Mouse (Mus musculus): ENCODE results near the gene Irf8.

Gene Irf8

DNA sequence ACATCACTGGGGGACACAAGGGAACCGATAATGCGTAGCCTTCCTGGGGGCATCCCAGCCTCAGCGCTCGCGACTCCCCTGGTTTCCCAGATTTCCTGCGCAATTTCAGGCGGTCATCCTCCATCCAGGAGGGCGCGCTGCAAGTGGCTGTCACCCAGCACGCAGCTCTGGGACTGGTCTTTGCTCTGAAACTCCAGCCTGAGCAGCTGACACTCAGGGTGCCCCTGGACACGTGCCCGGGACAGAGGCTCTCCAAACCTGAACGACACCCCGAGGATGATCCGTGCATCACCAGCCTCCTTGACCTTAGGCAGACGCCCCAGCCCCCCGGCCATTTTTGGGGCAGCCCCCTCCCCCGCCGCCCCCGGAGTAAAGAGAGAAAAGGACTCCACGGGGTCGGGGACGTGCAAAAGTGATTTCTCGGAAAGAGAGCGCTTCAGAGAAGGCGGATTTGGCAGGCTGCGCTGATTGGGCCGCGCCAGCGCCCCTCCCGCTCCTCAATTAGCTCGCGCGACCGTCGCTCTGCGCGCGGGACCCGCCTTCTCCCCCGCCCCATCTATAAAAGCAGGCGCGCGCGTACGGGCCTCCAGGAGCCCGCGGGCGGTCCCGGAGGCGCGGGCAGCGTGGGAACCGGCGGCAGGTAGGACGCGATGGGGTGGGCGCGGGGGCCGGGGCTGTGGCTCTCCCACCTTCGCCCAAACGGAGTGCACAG, at the start of gene Irf8:
Gene Irf8 (plus strand): TSS at position 589 of the 712 bp plus-strand sequence.
- H3K27me3 ChIP-seq (ENCODE audit: control insufficient read depth, insufficient read depth, low read length, poor library complexity, severe bottlenecking) = no peaks in the 10 kb centered on the region
- peaks cover 5% of the 10 kb centered on the region for H3K36me3 ChIP-seq (ENCODE audit: control insufficient read depth, insufficient read depth, low read length, poor library complexity, severe bottlenecking)
- peak; percentile 96 for DNase-seq (ENCODE audit: low read depth, low spot score)

DNA sequence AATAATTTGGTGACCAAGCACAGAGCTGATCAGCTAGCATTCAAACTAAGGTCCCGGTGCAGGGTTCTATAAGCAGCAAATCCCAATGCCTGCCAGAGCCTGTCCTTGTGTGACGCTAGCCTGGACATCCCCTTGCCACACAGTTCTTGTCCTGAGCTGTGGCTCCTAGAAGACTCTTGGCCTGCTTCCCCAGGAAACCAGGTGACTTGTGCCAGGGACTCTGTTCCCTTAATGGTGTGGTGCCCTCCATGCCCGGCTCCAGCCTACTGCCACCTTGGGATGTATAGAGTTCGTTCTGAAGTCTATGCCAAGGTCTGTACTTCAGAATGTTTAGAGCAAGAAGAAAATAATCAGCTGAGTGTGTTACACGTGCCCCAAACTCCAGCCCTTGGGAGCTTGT, 49.6 kb upstream of the Irf8 start:
- Histone ChIP-seq H3K27me3 (ENCODE audit: control insufficient read depth, insufficient read depth, low read length, poor library complexity, severe bottlenecking) (no peaks in the 10 kb centered on the region), H3K36me3 (ENCODE audit: control insufficient read depth, insufficient read depth, low read length, poor library complexity, severe bottlenecking) (no peaks in the 10 kb centered on the region)
- no peak for DNase-seq (ENCODE audit: low read depth, low spot score)

DNA sequence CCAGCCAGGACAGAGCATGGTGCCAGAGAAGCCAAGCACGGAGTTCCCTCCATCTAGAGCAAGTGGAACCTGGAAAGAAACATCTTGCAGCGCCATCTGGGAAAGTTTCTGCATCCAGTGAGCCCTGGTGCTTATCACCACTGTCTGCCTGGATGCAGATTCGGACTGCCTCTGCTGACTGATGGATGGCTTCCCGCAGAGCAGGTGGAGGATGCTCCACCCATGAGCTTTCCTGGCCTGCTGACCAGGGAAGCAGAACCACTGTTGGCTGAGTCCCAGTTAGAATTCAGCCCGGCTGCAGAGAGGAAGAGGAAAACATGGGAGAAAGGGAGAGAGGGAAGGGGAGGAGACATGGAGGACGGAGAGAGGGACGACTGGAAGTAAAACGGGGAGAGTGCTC, 48.4 kb upstream of the Irf8 start:
- DNase-seq (ENCODE audit: low read depth, low spot score) = no peak
- no peaks in the 10 kb centered on the region for H3K36me3 ChIP-seq (ENCODE audit: control insufficient read depth, insufficient read depth, low read length, poor library complexity, severe bottlenecking)
- H3K27me3 ChIP-seq (ENCODE audit: control insufficient read depth, insufficient read depth, low read length, poor library complexity, severe bottlenecking) = no peaks in the 10 kb centered on the region

DNA sequence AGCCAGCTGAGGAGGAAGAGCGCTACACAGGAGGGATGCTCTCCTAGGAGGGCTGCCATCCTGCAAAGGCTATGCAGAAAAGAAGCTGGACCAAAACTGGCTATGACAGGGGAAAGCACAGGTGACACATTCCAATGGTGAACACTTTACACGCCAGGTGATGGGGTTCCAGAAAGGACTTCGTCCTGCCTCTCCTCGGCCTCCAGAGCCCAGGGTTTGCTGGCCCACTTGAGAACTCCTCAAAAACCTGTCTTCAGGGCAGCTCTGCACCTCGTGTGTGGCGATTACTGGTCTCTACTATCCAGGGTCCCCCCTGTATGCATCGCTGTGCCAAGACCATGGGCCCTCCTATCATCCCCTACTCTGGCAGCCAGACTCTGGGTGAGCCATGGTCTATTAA, 47.6 kb upstream of the Irf8 start:
- no peaks in the 10 kb centered on the region for H3K27me3 ChIP-seq (ENCODE audit: control insufficient read depth, insufficient read depth, low read length, poor library complexity, severe bottlenecking)
- DNase-seq (ENCODE audit: low read depth, low spot score) = no peak
- no peaks in the 10 kb centered on the region for H3K36me3 ChIP-seq (ENCODE audit: control insufficient read depth, insufficient read depth, low read length, poor library complexity, severe bottlenecking)

DNA sequence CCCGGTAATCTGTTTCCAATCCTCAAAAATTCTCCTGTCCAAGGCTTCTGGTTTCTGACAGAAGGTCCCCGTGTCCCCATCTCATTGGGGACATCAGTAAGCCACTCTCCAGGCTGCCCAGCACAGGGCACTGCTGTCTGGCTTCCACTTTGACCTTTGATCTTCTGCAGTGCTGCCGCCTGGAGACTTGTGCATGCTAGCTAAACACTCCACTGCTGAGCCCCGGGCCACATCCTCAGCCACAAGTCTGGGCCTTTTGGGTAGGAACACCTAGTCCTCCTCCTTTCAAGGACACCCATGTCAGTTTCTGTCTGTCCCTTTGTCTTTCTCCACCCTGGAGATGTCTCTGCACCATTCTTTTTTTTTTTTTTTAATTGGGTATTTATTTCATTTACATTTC, 43.2 kb upstream of the Irf8 start:
- H3K36me3 ChIP-seq (ENCODE audit: control insufficient read depth, insufficient read depth, low read length, poor library complexity, severe bottlenecking) = no peaks in the 10 kb centered on the region
- no peak for DNase-seq (ENCODE audit: low read depth, low spot score)
- H3K27me3 ChIP-seq (ENCODE audit: control insufficient read depth, insufficient read depth, low read length, poor library complexity, severe bottlenecking) = no peaks in the 10 kb centered on the region

DNA sequence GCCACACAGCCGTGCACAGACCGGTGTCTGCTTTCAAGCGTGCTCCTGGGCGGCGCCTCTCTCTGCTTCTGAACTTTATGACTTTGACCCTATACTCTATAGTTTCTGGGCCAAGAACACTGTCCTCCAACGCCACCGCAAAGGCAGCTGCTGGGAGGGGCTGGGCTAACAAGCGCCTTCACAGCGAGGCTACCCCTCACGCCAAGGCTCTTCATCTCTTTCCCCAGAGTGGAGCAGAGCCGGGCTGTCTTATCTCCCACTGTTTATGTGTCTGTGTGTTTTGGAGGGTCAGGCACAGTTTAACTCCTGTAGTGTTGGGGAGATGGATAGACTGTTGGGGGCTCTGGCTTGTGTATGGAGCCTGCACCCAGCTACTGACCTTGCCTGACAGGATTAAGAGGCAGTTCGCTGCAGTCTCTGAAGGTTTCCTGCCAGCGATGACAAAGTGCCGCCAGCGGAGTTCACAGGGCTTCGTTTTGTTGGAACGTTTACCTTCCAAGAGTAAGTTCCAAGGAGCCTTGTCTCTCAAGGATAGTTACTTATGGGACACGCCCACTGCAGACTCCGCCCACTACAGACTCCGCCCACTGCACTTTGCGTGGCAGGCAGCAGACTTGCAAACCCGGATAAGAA, 42.2 kb upstream of the Irf8 start:
- Histone ChIP-seq H3K27me3 (ENCODE audit: control insufficient read depth, insufficient read depth, low read length, poor library complexity, severe bottlenecking) (no peaks in the 10 kb centered on the region), H3K36me3 (ENCODE audit: control insufficient read depth, insufficient read depth, low read length, poor library complexity, severe bottlenecking) (no peaks in the 10 kb centered on the region)
- DNase-seq (ENCODE audit: low read depth, low spot score) = peak; percentile 61

DNA sequence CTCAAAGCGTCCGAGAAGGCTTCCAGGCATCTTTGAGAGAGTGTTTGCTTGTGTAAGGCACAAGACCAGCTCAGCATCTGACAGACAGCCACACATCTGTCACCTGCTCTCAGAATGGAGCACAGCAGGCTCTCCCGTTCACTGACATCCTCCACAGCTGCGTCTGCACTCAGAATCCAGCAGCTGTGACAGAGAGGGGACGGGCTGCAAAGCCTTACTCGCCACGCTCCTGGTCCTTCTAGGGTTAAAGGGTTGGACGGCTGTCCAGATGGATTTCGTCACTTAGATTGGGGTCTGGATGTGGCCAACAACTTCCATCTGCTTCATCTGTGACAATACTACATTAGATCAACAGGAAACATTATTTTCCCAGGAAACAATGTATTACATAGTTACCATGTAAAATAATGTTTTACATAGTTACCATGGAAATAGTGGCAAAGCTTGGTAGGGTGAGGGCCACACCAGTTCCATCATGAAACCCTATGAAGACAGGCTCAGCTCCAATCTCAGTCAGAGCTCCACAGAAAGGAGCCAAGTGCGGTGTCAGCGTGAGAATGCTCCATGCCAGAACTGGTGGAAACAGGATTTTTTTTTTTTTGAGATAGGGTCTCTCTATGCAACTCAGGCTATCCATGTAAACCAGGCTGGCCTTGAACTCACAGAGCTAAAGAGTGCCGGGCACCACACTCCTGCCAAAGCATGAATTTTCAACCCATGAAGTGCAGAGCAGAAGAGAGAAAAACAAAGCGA, 39.6 kb upstream of the Irf8 start:
- no peaks in the 10 kb centered on the region for H3K27me3 ChIP-seq (ENCODE audit: control insufficient read depth, insufficient read depth, low read length, poor library complexity, severe bottlenecking)
- DNase-seq (ENCODE audit: low read depth, low spot score) = no peak
- no peaks in the 10 kb centered on the region for H3K36me3 ChIP-seq (ENCODE audit: control insufficient read depth, insufficient read depth, low read length, poor library complexity, severe bottlenecking)

DNA sequence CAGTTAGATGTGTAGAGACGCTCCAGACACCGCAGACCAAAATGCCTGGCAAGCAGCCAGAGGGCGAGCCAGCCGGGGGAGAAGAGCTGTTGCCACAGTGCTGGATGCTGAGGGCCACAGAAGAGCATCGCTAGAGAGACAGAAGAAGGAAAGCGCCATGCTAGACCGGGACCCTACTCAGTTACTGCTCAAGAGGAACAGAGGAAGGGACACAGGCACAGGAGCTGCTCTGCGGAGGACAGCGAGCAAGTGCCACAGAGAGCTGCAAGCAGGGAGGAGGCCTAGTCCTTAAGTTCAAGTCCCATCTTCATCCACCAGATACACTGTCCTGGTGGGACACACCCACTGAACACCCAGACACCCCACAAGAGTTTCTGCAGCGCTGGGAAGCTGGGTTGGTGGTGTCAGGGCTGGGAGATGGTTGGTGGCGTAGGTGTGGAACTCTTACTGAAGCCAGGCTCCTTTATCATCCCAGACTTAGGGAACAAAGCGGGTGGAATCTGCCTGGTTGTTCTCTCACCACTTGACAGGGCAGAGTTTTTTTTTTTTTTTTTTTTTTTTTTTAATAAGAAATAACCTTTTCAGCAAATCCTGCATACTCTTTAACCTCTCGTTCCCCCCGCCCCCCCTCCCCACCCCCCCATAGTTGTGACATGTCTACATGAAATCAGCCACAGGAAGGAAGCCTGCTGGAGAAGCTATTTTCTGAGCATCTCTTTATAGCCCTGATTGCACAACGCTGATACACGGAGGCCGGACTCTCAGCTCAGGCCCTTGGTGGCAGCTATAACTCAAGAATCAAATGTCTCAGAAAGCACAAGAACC, 38.8 kb upstream of the Irf8 start:
- H3K27me3 ChIP-seq (ENCODE audit: control insufficient read depth, insufficient read depth, low read length, poor library complexity, severe bottlenecking) = no peaks in the 10 kb centered on the region

DNA sequence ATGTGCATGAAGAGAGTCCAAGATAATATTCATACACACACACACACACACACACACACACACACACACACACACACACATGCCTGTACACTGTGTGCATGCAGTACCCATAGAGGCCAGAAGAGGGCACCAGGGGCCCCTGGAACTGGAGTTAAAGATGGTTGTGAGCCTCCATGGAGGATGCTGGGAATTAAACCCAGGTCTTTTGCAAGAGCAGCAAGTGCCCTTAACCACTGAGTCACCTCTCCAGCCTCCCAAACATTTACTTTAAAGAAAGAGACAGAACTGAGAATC, 38.2 kb upstream of the Irf8 start:
- DNase-seq (ENCODE audit: low read depth, low spot score) = peak; percentile 53
- Histone ChIP-seq H3K27me3 (ENCODE audit: control insufficient read depth, insufficient read depth, low read length, poor library complexity, severe bottlenecking) (no peaks in the 10 kb centered on the region), H3K36me3 (ENCODE audit: control insufficient read depth, insufficient read depth, low read length, poor library complexity, severe bottlenecking) (no peaks in the 10 kb centered on the region)

More for the DNA sequence above, 38.8 kb upstream of the Irf8 start:
- DNase-seq (ENCODE audit: low read depth, low spot score) = peak; percentile 48
- no peaks in the 10 kb centered on the region for H3K36me3 ChIP-seq (ENCODE audit: control insufficient read depth, insufficient read depth, low read length, poor library complexity, severe bottlenecking)

DNA sequence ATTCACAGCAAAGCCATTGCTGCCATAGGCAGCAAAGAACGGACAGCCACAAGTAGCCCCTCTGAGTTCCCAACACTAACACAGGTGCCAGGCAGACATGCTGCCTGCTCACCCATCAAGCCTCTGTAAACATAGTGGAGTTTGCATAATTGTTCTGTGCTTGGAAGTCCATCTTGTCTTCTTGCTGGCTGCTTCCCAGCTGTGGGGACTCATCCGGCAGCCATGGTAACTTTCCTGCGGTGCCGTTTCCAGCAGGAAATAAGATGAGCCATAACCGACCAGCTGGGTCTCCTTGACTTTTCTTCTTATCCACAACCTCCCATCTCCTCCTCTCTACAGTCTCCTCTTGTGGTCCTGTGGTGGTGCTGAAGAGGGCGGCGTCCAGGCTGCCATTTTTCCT, 37.7 kb upstream of the Irf8 start:
- DNase-seq (ENCODE audit: low read depth, low spot score) = no peak
- Histone ChIP-seq H3K27me3 (ENCODE audit: control insufficient read depth, insufficient read depth, low read length, poor library complexity, severe bottlenecking) (no peaks in the 10 kb centered on the region), H3K36me3 (ENCODE audit: control insufficient read depth, insufficient read depth, low read length, poor library complexity, severe bottlenecking) (no peaks in the 10 kb centered on the region)

DNA sequence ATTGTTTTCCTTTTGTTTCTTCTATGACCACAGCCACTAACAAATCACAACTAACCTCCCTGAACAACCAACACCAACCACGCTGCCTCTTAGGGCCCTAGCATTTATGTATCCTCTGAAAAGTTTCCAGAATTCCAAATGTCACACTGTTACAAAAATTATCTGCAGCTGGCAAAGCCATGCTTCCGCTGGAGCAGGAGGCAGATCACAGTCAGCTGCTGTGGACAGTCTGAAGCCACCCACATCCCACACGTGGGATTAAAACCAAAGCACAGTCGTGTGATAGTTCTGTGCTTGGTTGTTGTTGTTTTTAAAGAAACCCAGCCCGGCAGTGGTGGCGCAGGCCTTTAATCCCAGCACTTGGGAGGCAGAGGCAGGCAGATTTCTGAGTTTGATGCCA, 37.1 kb upstream of the Irf8 start:
- no peak for DNase-seq (ENCODE audit: low read depth, low spot score)
- Histone ChIP-seq H3K27me3 (ENCODE audit: control insufficient read depth, insufficient read depth, low read length, poor library complexity, severe bottlenecking) (no peaks in the 10 kb centered on the region), H3K36me3 (ENCODE audit: control insufficient read depth, insufficient read depth, low read length, poor library complexity, severe bottlenecking) (no peaks in the 10 kb centered on the region)

DNA sequence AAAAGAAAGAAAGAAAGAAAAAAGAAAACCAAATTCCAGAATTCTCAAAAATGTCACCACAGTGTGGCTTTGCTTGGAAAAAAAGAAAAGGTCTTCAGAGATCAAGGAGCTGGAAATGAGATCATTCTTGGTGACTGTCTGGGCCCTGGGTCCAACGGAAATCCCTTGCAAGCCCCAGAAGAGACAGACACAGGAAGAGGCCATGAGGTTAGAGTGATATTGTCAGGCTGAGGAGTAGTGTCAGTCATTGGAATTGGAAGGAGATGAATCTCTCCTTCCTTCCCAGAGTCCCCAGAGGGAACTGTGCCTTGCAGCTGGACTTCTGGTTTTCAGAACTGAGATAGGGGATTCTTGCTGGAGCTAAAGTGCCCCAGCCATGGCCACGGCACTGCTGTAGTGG, 36.6 kb upstream of the Irf8 start:
- Histone ChIP-seq H3K27me3 (ENCODE audit: control insufficient read depth, insufficient read depth, low read length, poor library complexity, severe bottlenecking) (no peaks in the 10 kb centered on the region), H3K36me3 (ENCODE audit: control insufficient read depth, insufficient read depth, low read length, poor library complexity, severe bottlenecking) (no peaks in the 10 kb centered on the region)
- DNase-seq (ENCODE audit: low read depth, low spot score) = no peak

DNA sequence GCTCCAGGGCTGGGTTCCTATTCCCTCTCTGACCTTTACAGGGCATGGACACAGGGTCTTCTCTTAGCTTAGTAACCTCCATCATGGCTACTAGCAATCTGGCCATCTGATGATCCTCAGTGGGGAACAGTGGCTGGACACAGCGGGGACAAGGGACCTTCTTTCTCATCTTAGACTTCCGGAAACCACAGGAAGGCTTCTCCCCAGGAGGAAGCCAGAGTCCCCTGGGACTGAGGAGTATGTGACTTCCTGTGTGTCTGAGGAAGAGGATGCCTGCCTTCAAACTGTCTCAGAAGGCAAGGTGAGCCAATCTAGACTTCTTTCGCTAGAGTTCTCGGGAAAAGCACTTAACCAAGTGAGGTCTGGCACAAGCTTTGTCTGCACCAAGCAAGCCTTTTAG, 36.1 kb upstream of the Irf8 start:
- Histone ChIP-seq H3K27me3 (ENCODE audit: control insufficient read depth, insufficient read depth, low read length, poor library complexity, severe bottlenecking) (no peaks in the 10 kb centered on the region), H3K36me3 (ENCODE audit: control insufficient read depth, insufficient read depth, low read length, poor library complexity, severe bottlenecking) (no peaks in the 10 kb centered on the region)
- no peak for DNase-seq (ENCODE audit: low read depth, low spot score)

DNA sequence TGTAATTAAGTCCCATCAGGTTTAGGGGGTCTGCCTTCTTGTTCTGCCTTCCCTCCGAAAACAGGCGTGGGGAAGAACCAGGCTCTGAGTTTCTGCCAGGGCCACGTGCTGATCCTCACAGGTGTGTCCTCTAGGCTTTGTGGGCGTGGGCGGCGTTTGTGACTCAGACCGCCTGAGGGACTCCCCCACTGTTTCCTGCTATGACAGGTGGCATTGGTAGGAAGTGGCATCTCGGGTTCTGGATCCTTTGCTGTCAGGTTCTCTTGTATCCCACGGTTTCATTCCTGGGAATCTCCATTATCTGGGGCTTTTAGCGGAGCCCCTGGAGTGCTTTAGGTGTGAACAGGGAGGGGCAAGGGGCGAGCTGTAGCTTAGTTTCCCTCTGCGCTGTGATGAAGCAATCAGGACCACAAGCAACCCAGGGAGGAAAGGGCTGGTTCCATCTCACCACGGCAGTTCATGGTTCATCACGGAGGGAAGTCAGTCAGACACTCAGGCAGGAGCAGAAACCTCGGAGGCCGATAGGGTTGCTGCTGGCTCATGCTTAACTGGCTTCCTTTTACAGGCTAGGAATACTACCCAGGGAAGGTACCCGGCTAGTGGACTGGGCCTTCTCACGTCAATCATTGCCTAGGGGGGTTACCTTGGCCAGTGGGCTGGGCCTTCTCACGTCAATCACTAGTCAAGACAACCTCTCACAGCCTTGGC, 34.2 kb upstream of the Irf8 start:
- Histone ChIP-seq H3K27me3 (ENCODE audit: control insufficient read depth, insufficient read depth, low read length, poor library complexity, severe bottlenecking) (no peaks in the 10 kb centered on the region), H3K36me3 (ENCODE audit: control insufficient read depth, insufficient read depth, low read length, poor library complexity, severe bottlenecking) (no peaks in the 10 kb centered on the region)
- peak; percentile 92 for DNase-seq (ENCODE audit: low read depth, low spot score)

All from splenic B cell, adult 2 months (primary cell).